Mouse (Mus musculus) C2C12 (cell line): ENCODE data around the gene B3galt5.

Experiments
- CEBPB ChIP-seq: IDR thresholded peaks from one replicate; pipeline ENCODE4 v1.6.1; 2011; ENCODE audit warnings: low read depth, mild to moderate bottlenecking, control low read depth, moderate library complexity
- CTCF ChIP-seq: IDR thresholded peaks from one replicate; pipeline ENCODE4 v1.5.1; 2011; ENCODE audit not compliant: control insufficient read depth, insufficient read depth, insufficient read length
- FOSL1 ChIP-seq: IDR thresholded peaks from one replicate; pipeline ENCODE4 v1.8.0; 2011; ENCODE audit warnings: mild to moderate bottlenecking, low read length; ENCODE audit not compliant: poor library complexity, insufficient read depth, severe bottlenecking
- MYOD1 ChIP-seq: IDR thresholded peaks from one replicate; pipeline ENCODE4 v1.6.1; 2011; ENCODE audit warnings: low read depth; ENCODE audit not compliant: control insufficient read depth, insufficient read length
- MYOG ChIP-seq: IDR thresholded peaks from one replicate; pipeline ENCODE4 v1.6.1; 2011; ENCODE audit not compliant: control insufficient read depth, insufficient read length; ENCODE audit errors: extremely low read depth
- USF1 ChIP-seq: IDR thresholded peaks from one replicate; pipeline ENCODE4 v1.6.1; 2011; ENCODE audit warnings: low read depth, mild to moderate bottlenecking, control low read depth, moderate library complexity

- TF ChIP-seq CTCF: no peak
- TF ChIP-seq MYOG: no peak
- TF ChIP-seq MYOD1: peak; percentile 86
- no peak for TF ChIP-seq USF1
- no peak for TF ChIP-seq CEBPB
- TF ChIP-seq FOSL1: no peak
These were observed 35.5 kb upstream of the B3galt5 start, which contains the start of gene Sh3bgr for GRCm38 (mm10) chr16:96199913-96200701.
